Mouse (Mus musculus) midbrain, embryonic 14.5 days (tissue): ENCODE data around the gene Gstz1. TPM values are rescaled to one million over a fixed set of nuclear protein-coding genes. Genes with fewer than 3 reads are reported as not detected.
"Not testable (repeated sequence)": the region's sequence is repeated elsewhere in the genome, so short reads cannot be mapped to it uniquely, and the experiment has no call there.

Source experiments
- ATAC-seq: fragments of 200-750 bp; cut with Nextera tagmentation; 2 replicates; pipeline ENCODE4 v1.8.0; 2017; ENCODE audit warnings: moderate number of reproducible peaks, moderate library complexity; ENCODE audit not compliant: low FRiP score, low TSS enrichment
- DNase-seq: peaks from one replicate; pipeline ENCODE4 v3.0.0-alpha.2; 2015
- H3K27ac ChIP-seq: fragments of 300-500 bp; sonication (generic); replicated peaks from 2 replicates; pipeline ENCODE4 v1.5.1; 2014; ENCODE audit warnings: mild to moderate bottlenecking, low read depth, low read length, moderate library complexity
- H3K27me3 ChIP-seq: fragments of 300-500 bp; sonication (generic); 2 replicates; pipeline ENCODE4 v1.6.1; 2014; ENCODE audit warnings: low read length, control low read depth, mixed read lengths; ENCODE audit not compliant: control insufficient read depth, insufficient read depth
- H3K36me3 ChIP-seq: fragments of 300-500 bp; sonication (generic); 2 replicates; pipeline ENCODE4 v1.6.1; 2014; ENCODE audit warnings: low read length, control low read depth; ENCODE audit not compliant: control insufficient read depth, insufficient read depth
- H3K4me1 ChIP-seq: fragments of 300-500 bp; sonication (generic); 2 replicates; pipeline ENCODE4 v1.6.1; 2014; ENCODE audit warnings: mild to moderate bottlenecking, antibody characterized with exemption, low read length, control low read depth; ENCODE audit not compliant: control insufficient read depth, insufficient read depth
- H3K4me2 ChIP-seq: fragments of 300-500 bp; sonication (generic); 2 replicates; pipeline ENCODE4 v1.6.1; 2014; ENCODE audit warnings: mild to moderate bottlenecking, low read length, moderate library complexity
- H3K4me3 ChIP-seq: fragments of 300-500 bp; sonication (generic); replicated peaks from 2 replicates; pipeline ENCODE4 v1.5.1; 2014; ENCODE audit warnings: low read depth, low read length
- H3K9ac ChIP-seq: fragments of 300-500 bp; sonication (generic); replicated peaks from 2 replicates; pipeline ENCODE4 v1.6.1; 2014; ENCODE audit warnings: mild to moderate bottlenecking, low read length, moderate library complexity
- H3K9me3 ChIP-seq: fragments of 300-500 bp; sonication (generic); 2 replicates; pipeline ENCODE4 v1.6.1; 2016; ENCODE audit warnings: low read length, control low read depth, mixed read lengths; ENCODE audit not compliant: control insufficient read depth
- WGBS: fragments of 180-500 bp; shearing (Covaris S2); extraction: QIAGEN DNeasy Blood & Tissue Kit; methylation state at CpG from one replicate; pipeline ENCODE4 v1.1.7; 2014; 5-methylcytosine and 5-hydroxymethylcytosine counted together
- polyA plus RNA-seq: library from polyadenylated mRNA; unstranded; fragments of >200 nt; fragmentation: Nextera tagmentation; extraction: Ambion mirVana; gene quantifications from 2 replicates; pipeline ENCODE4 v1.2.1, GENCODE M21; 2014

The Gstz1 gene
- polyA plus RNA-seq, 1 experiment from 2014 or later = 29.9 TPM

GRCm38 (mm10) chr12:87201694-87202093 is 54.7 kb downstream of the Gstz1 start:
- peaks cover 9% of the 10 kb centered on the region for H3K4me1 ChIP-seq
- no peak overlapping the region for H3K4me2 ChIP-seq
- no peaks in the 10 kb centered on the region for H3K27me3 ChIP-seq
- no peak overlapping the region for H3K9ac ChIP-seq
- no peak overlapping the region for H3K4me3 ChIP-seq
- H3K36me3 ChIP-seq = no peaks in the 10 kb centered on the region
- H3K27ac ChIP-seq = no peak overlapping the region
- DNase-seq (no peak), ATAC-seq (no peak)
- H3K9me3 ChIP-seq = no peaks in the 10 kb centered on the region
- 78% methylated on average over 5 of the region's 5 CpGs for WGBS

DNA sequence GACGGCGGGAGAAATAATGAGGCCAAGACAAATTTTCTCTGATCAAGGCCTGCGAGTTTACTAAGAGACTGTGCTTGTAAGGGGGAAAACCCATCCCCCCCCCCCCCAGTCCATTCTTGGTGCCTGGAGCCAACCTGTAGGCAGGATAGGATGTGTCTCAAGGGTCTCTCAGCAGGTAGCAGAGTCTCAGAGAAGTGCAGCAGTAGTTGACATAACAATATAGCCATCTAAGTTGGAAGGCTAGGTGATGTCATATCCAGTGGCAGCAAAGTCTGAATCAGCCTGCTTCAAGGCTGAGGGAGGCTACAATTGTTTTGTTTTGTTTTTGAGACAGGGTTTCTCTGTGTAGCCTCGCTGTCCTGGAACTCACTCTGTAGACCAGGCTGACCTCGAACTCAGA is 58.8 kb downstream of the Gstz1 start:
- not testable (repeated sequence) for ATAC-seq, H3K4me2 ChIP-seq, H3K27me3 ChIP-seq, H3K4me3 ChIP-seq, H3K36me3 ChIP-seq, H3K9me3 ChIP-seq, DNase-seq, H3K9ac ChIP-seq, H3K27ac ChIP-seq, H3K4me1 ChIP-seq
- 91% methylated on average over 5 of the region's 5 CpGs for WGBS

DNA sequence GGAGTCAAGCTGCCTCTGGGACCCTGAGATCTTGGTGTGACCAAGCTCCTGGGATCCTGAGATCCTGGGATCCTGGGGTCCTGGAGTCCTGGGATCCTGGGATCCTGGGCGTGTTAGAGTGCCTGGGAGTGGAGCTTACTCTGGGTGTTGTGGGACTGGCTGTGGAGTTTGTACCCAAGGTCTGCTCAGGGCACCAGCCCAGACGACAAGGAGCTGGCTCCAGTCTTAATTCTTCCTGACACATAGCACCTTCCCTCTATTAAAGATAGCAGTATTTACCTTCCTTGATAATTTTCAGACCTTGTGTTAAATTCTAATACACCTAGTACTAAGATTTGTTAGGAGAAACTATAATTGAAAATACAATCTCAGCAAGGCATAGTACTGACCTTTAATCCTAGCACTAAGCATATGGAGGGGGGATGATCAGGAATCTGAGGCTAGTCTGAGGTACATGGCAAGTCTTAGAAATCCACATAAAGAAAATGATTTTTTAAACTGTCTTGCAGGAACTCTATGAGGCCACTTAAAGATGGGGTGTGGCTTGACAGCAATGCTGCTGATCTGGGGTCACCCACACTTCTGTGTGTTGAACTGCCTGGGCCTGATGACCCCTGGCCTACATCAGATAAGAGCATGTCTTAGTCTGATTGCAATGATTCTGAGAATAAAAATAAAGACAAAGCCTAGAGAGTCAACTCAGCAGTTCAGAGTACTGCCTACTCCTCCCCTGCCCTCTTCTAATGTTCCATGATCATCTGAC is 66.1 kb downstream of the Gstz1 start:
- Histone ChIP-seq H3K4me3 (no peak overlapping the region), H3K9me3 (no peaks in the 10 kb centered on the region), H3K4me1 (no peaks in the 10 kb centered on the region), H3K27me3 (no peaks in the 10 kb centered on the region), H3K36me3 (no peaks in the 10 kb centered on the region), H3K27ac (no peak overlapping the region), H3K9ac (no peak overlapping the region), H3K4me2 (no peak overlapping the region)
- 66% methylated on average over 2 of the region's 2 CpGs for WGBS
- no peak for DNase-seq
- no peak for ATAC-seq

Other genes starting within 250 kb of the Gstz1 start
- gene Cipc, start 200.1 kb upstream of the Gstz1 start, polyA plus RNA-seq = 42.5 and 61.0 TPM in 2 replicates
- gene Zdhhc22, start 156.7 kb upstream of the Gstz1 start, polyA plus RNA-seq = 9.0 and 10.7 TPM in 2 replicates
- 9.1 and 13.5 TPM in 2 replicates for gene Tmem63c, start 125.8 kb upstream of the Gstz1 start, polyA plus RNA-seq
- gene Ngb, start 44.6 kb upstream of the Gstz1 start, polyA plus RNA-seq = 3.8 and 5.1 TPM in 2 replicates
- gene Pomt2, start 803 bp downstream of the Gstz1 start, polyA plus RNA-seq = 12.2 and 16.6 TPM in 2 replicates
- 1.2 and 2.6 TPM in 2 replicates for gene Samd15, start 52.6 kb downstream of the Gstz1 start, polyA plus RNA-seq
- gene Tmed8, start 53.3 kb downstream of the Gstz1 start, polyA plus RNA-seq = 6.5 and 6.9 TPM in 2 replicates
- 0.81 and 1.0 TPM in 2 replicates for gene Noxred1, start 91.6 kb downstream of the Gstz1 start, polyA plus RNA-seq
- gene Vipas39, start 119.1 kb downstream of the Gstz1 start, polyA plus RNA-seq = 60.6 and 70.1 TPM in 2 replicates
- 176 and 180 TPM in 2 replicates for gene Ahsa1, start 119.3 kb downstream of the Gstz1 start, polyA plus RNA-seq
- gene Ism2, start 152.5 kb downstream of the Gstz1 start, polyA plus RNA-seq = 0.75 and 1.0 TPM in 2 replicates
- gene Sptlc2, start 241.2 kb downstream of the Gstz1 start, polyA plus RNA-seq = 58.0 and 69.0 TPM in 2 replicates